Mouse (Mus musculus) heart, embryonic 10.5 days (tissue): ENCODE results near the gene Adcy3. TPM values are rescaled to one million over a fixed set of nuclear protein-coding genes. Genes with fewer than 3 reads are reported as not detected.

Experiments
- DNase-seq: peaks from one replicate; pipeline ENCODE4 v3.0.0-alpha.2; 2017; ENCODE audit warnings: low spot score
- H3K27ac ChIP-seq: fragments of 300-500 bp; sonication (generic); 2 replicates; pipeline ENCODE4 v1.5.1; 2016; ENCODE audit warnings: mild to moderate bottlenecking
- H3K27me3 ChIP-seq: fragments of 300-500 bp; sonication (generic); 2 replicates; pipeline ENCODE4 v1.6.1; 2016; ENCODE audit warnings: mild to moderate bottlenecking; ENCODE audit not compliant: poor library complexity, insufficient read depth, severe bottlenecking
- H3K36me3 ChIP-seq: fragments of 300-500 bp; sonication (generic); 2 replicates; pipeline ENCODE4 v1.6.1; 2016; ENCODE audit warnings: mild to moderate bottlenecking, moderate library complexity
- H3K4me1 ChIP-seq: fragments of 300-500 bp; sonication (generic); 2 replicates; pipeline ENCODE4 v1.6.1; 2016; ENCODE audit warnings: mild to moderate bottlenecking
- H3K4me3 ChIP-seq: fragments of 300-500 bp; sonication (generic); 2 replicates; pipeline ENCODE4 v1.5.1; 2016; ENCODE audit warnings: mild to moderate bottlenecking, moderate library complexity
- H3K9me3 ChIP-seq: fragments of 300-500 bp; sonication (generic); 2 replicates; pipeline ENCODE4 v1.6.1; 2016; ENCODE audit warnings: mild to moderate bottlenecking, moderate library complexity
- WGBS: fragments of 180-500 bp; shearing (Covaris S2); methylation state at CpG from one replicate; pipeline ENCODE4 v1.1.7; 2016; 5-methylcytosine and 5-hydroxymethylcytosine counted together
- polyA plus RNA-seq: library from polyadenylated mRNA; unstranded; fragments of >200 nt; fragmentation: Nextera tagmentation; extraction: Ambion mirVana; gene quantifications from 2 replicates; pipeline ENCODE4 v1.2.1, GENCODE M21; 2016

Adcy3 gene
- polyA plus RNA-seq, 1 experiment from 2014 or later: 6.8 TPM

DNA sequence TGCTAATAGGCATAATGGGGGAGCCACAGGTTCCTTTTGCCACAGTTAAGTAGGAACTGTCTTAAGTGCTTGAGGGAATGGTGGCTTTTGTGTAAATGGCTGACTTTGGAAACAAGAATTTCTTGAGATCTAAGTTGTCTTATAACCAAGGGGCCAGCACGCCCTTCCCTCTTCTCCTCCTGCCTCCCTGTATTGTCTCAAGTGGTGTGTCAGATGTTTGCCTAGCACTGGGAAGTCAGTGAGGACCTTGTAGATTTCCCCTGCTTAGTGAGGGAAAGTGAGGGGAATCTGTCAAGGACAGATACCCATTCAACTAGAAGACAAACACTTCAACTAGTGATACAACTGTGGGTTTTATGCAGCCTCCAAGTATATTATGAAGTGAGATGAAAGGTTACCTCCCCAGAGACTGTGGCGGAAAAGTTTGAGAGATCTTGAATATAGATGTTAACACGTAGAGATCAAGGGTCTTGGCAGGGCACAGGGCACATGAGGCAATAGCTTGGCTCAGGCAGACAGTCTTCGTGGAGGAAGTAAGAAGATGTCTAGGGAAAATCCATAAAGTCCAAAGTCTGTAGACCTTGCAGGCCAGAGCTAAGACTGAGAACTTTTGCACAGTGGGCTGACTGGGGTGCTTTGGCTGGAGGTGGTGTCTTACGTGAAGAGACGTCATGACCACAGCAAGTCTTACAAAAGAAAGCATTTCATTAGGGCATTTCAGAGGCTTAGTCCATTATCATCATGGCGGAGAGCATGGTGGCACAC lies 26.1 kb downstream of the Adcy3 start:
- Histone ChIP-seq H3K9me3 (no peaks in the 10 kb centered on the region), H3K27ac (no peak overlapping the region), H3K36me3 (no peaks in the 10 kb centered on the region), H3K4me1 (peaks cover 8% of the 10 kb centered on the region; the same call in 1 of the 2 replicates), H3K4me3 (no peak overlapping the region), H3K27me3 (no peaks in the 10 kb centered on the region)
- DNase-seq: no peak
- 90% methylated on average over 7 of the region's 7 CpGs for WGBS

DNA sequence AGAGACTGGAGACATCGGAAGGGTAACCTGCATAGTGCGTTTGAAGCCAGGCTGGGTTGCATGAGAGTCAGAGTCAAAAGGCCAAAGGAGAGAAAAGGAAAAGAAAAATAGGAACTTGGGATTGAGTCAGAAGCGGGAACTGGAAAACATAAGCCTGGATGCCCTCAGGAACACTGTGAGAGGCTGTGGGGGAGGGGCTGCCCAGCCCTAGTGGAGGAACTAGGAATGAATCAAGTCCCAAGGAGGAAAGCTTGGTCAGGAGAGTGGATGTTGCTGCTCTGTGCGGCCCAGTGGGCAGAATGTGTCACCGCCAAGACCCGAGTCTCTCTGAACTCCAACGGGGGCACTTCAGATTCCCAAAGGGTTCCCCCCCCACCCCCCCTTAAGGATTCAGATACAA lies 27.4 kb downstream of the Adcy3 start:
- Histone ChIP-seq H3K27ac (no peak overlapping the region), H3K9me3 (no peaks in the 10 kb centered on the region), H3K4me1 (peaks cover 8% of the 10 kb centered on the region; the same call in 1 of the 2 replicates), H3K36me3 (no peaks in the 10 kb centered on the region), H3K4me3 (no peak overlapping the region), H3K27me3 (no peaks in the 10 kb centered on the region)
- WGBS: 66% methylated on average over 7 of the region's 7 CpGs
- DNase-seq: no peak

- Histone ChIP-seq H3K27ac (no peak overlapping the region), H3K27me3 (no peaks in the 10 kb centered on the region), H3K4me3 (no peak overlapping the region), H3K9me3 (no peaks in the 10 kb centered on the region), H3K4me1 (0 out of 2 replicates have a peak, but pooled peaks cover 2% of the 10 kb centered on the region), H3K36me3 (no peaks in the 10 kb centered on the region)
- 52% methylated on average over 2 of the region's 2 CpGs for WGBS
- DNase-seq: no peak
Measured at GRCm38 (mm10) chr12:4162886-4163285, 30.0 kb downstream of the Adcy3 start.

- 0 out of 2 replicates have a peak, but pooled peaks cover 3% of the 10 kb centered on the region for H3K4me1 ChIP-seq
- no peak overlapping the region for H3K27ac ChIP-seq
- no peaks in the 10 kb centered on the region for H3K36me3 ChIP-seq
- DNase-seq: no peak
- H3K4me3 ChIP-seq: no peak overlapping the region
- WGBS: 77% methylated on average over 3 of the region's 3 CpGs
- no peaks in the 10 kb centered on the region for H3K9me3 ChIP-seq
- H3K27me3 ChIP-seq: no peaks in the 10 kb centered on the region
Measured at GRCm38 (mm10) chr12:4166970-4167369, 34.1 kb downstream of the Adcy3 start.

DNA sequence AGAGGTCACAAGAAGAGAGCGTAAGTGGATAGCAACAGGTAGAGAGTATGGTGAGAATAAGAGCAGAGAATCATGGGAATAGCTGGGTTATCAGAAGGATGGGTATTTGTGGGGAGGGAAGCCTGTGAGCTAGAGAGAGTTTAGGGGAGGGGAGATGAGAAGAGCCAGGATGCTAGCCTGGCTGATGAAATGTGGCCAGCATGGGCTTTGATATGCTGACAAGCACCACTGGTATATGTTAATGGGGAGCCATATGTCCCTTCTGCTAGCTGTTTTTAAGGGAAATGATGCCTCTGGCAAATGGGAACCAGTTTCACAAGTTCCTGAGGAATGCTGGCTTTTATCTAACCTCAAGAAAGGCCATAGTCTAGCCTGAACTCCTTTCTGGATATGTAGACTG lies 36.2 kb downstream of the Adcy3 start:
- H3K36me3 ChIP-seq: no peaks in the 10 kb centered on the region
- DNase-seq: no peak
- H3K4me3 ChIP-seq: no peak overlapping the region
- WGBS: 78% methylated on average over 1 of the region's 1 CpGs
- no peaks in the 10 kb centered on the region for H3K27me3 ChIP-seq
- 0 out of 2 replicates have a peak, but pooled peaks cover 3% of the 10 kb centered on the region for H3K4me1 ChIP-seq
- H3K9me3 ChIP-seq: no peaks in the 10 kb centered on the region
- H3K27ac ChIP-seq: no peak overlapping the region

DNA sequence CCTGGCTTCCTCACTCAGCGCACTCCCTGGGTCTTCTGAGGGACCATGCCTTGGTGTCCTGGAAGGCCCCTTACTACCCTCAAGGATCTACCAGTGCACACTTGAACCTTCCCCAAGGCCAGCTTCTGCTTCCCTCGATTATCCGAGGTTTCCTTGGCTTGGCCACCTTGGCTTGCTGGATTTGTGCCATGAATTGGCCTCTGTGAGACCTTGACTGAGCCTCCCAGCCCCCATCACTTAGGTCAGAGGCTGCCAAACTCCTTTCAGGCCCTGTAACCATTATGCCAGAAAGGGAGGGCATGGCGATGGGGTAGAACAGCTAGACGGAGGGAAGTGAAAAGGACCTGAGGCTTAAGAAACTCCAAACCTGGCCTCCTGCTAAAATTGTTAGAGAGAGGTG lies 36.7 kb downstream of the Adcy3 start:
- Histone ChIP-seq H3K27ac (no peak overlapping the region), H3K36me3 (no peaks in the 10 kb centered on the region), H3K4me1 (0 out of 2 replicates have a peak, but pooled peaks cover 3% of the 10 kb centered on the region), H3K27me3 (no peaks in the 10 kb centered on the region), H3K9me3 (no peaks in the 10 kb centered on the region), H3K4me3 (no peak overlapping the region)
- DNase-seq: no peak
- 85% methylated on average over 5 of the region's 5 CpGs for WGBS

DNA sequence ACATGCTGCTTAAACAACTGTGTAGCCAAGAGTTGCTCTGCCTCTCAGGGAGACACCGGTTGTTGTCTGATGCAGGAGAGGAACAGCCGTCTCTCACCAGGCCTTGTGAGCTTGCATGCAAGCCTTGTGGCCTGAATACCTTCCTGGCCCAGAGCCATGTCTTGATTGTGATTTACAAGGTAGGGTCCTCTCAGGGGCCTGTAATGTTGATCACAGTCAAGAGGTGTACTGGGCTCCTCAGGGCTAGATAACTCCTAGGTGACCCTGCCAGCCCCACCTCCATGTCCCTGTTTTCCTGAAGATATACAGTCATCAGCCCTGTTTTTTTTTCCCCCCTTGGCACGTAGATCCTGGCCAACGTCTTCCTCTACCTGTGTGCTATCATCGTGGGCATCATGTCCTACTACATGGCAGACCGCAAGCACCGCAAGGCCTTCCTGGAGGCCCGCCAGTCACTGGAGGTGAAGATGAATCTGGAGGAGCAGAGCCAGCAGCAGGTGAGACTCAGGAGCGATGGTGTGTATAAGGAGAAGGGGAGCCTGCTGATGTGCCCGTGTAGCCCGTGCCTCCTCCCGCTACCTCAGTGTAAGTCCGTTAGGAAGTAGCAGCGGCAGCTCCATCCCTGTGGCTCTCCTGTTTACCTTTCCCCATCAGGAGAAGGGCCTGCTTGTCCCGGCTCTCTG lies 40.3 kb downstream of the Adcy3 start:
- H3K9me3 ChIP-seq: no peaks in the 10 kb centered on the region
- no peaks in the 10 kb centered on the region for H3K27me3 ChIP-seq
- no peak for DNase-seq
- 83% methylated on average over 15 of the region's 15 CpGs for whole genome bisulfite sequencing
- no peak overlapping the region for H3K27ac ChIP-seq
- no peaks in the 10 kb centered on the region for H3K36me3 ChIP-seq
- 0 out of 2 replicates have a peak, but pooled peaks cover 3% of the 10 kb centered on the region for H3K4me1 ChIP-seq
- no peak overlapping the region for H3K4me3 ChIP-seq

DNA sequence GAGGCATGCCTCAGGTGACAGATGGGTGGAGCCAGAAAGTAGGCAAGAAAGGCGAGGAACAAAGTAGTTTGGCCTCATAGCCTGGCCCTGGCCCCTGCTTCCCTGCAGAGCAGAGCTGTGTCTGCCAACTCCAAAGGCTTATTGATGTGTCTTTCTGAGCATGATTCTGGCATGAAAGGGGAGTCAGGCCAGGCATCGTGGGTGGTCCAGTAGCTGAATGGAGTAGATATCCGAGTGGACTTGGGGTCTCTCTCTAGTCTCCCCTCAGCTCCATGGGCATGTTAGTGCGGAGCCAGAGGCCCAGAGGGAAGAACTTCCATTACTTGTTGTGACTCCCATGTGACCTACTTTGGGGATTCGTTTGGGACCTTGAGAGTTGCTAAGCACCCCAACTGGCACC lies 45.9 kb downstream of the Adcy3 start:
- no peak for DNase-seq
- Histone ChIP-seq H3K27me3 (no peaks in the 10 kb centered on the region), H3K36me3 (no peaks in the 10 kb centered on the region), H3K9me3 (no peaks in the 10 kb centered on the region), H3K27ac (no peak overlapping the region), H3K4me1 (peaks cover 6% of the 10 kb centered on the region; the same call in 1 of the 2 replicates), H3K4me3 (no peak overlapping the region)
- WGBS: 64% methylated on average over 5 of the region's 5 CpGs

DNA sequence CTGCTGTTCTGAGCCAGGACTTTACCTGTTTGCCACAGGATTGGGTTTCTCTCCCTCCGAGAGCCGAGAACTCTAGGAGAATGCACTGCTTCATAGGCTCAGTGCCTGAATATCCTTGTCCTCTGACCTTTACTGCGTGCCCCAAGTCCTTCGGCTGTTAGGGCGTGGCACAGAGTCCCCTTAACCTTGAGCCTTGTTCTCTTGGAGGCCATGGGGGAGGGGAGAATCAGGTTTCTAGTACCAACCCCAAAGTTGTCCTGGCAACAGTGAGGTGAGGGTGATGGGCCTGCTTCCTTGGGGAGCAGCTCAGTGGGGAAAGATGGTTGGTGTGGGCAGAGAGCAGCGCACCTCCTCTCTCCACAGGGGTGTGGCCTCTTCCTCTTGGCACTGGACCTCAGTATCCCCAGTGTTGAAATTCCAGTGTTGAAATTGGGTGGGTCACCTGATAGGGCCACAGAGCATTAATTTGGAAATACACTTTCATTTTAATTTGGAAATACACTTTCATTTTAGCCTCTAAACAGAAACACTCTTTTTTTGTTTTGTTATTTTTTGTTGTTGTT lies 46.8 kb downstream of the Adcy3 start:
- H3K36me3 ChIP-seq: no peaks in the 10 kb centered on the region
- H3K4me1 ChIP-seq: peaks cover 6% of the 10 kb centered on the region; the same call in 1 of the 2 replicates
- H3K27me3 ChIP-seq: no peaks in the 10 kb centered on the region
- H3K4me3 ChIP-seq: no peak overlapping the region
- H3K9me3 ChIP-seq: no peaks in the 10 kb centered on the region
- H3K27ac ChIP-seq: 0 out of 2 replicates have a peak overlapping the region, but pooled peaks have one; percentile 3
- no peak for DNase-seq
- 78% methylated on average over 6 of the region's 6 CpGs for WGBS

GRCm38 (mm10) chr12:4180507-4180906 lies 47.6 kb downstream of the Adcy3 start:
- no peaks in the 10 kb centered on the region for H3K36me3 ChIP-seq
- H3K4me3 ChIP-seq: no peak overlapping the region
- DNase-seq: no peak
- no peaks in the 10 kb centered on the region for H3K9me3 ChIP-seq
- WGBS: 48% methylated on average over 3 of the region's 3 CpGs
- peaks cover 6% of the 10 kb centered on the region; the same call in 1 of the 2 replicates for H3K4me1 ChIP-seq
- no peaks in the 10 kb centered on the region for H3K27me3 ChIP-seq
- no peak overlapping the region for H3K27ac ChIP-seq

GRCm38 (mm10) chr12:4184648-4185047 lies 51.7 kb downstream of the Adcy3 start:
- Histone ChIP-seq H3K9me3 (no peaks in the 10 kb centered on the region), H3K27me3 (no peaks in the 10 kb centered on the region), H3K4me3 (no peak overlapping the region), H3K4me1 (peaks cover 19% of the 10 kb centered on the region), H3K36me3 (no peaks in the 10 kb centered on the region), H3K27ac (no peak overlapping the region)
- 68% methylated on average over 2 of the region's 2 CpGs for WGBS
- DNase-seq: no peak

DNA sequence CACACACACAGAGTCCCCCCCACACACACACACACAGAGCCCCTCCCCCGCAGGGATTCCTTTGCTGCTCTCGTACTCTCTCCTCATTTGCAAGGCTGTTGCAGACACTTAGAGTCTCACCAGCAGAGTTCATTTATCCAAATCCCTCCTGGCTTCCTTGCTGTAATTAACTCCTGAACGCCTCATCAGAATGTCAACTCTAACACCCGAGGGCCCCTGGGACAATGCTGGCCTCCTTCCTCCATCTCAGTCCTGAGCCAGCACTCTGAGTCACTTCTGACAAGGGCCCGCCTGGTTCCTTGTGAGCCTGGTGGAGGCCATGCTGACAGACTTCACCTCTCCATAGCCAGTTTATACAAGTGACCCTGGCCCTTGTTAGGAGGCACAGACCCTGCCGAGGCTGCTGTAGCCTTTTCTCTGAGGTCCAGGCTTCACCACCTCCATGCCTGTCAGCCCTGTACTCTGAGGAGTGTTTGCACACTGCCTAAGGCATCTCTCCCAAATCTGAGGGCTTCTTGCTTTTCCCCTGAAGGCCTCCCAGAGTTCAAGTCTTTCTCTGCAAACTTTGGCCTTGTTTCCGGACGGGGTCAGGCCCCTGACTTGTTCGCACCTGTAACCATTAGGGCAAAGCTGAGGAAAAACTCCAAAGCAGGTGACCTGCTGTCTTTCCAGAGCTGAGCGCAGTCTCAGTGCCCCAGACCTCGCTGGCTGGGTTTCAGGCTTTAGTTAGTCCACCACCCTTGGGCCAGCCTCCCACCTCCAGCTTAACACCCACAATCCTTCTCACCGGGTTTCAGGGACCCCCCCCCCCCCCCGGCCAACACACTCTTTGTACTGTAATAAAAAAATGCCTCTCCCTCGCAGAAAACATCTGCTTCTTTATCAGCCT lies 55.5 kb downstream of the Adcy3 start:
- H3K36me3 ChIP-seq: no peaks in the 10 kb centered on the region
- no peak overlapping the region for H3K4me3 ChIP-seq
- WGBS: 39% methylated on average over 14 of the region's 14 CpGs
- no peaks in the 10 kb centered on the region for H3K27me3 ChIP-seq
- H3K4me1 ChIP-seq: peaks cover 37% of the 10 kb centered on the region
- peak overlapping the region; percentile 71 for H3K27ac ChIP-seq
- H3K9me3 ChIP-seq: no peaks in the 10 kb centered on the region
- peak; percentile 83 for DNase-seq
